Mouse (Mus musculus): ENCODE measurements around the gene Rftn1.

Gene Rftn1

GRCm38 (mm10) chr17:49951856-49952607 lies 238.4 kb downstream of the Rftn1 start:
- no peak for DNase-seq (ENCODE audit: extremely low read depth, low read depth, low spot score)

DNA sequence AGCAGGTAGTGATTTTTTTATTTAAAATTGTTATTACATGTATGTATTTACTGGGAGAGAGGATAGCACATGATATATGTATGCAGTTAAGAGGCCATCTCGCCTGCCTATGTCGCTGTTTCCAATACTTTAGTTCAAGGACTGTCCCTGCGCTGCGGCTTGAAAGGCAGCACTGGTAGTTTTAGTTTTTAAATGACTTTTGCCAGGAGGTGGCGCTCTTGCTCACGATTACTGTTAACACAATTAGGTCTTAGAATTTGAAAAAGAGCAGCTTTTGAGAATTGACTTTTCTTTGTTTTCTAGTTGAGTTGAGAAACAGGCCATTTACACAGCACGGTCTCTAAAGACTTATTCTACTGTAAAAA lies 239.0 kb downstream of the Rftn1 start:
- no peak for DNase-seq (ENCODE audit: extremely low read depth, low read depth, low spot score)

DNA sequence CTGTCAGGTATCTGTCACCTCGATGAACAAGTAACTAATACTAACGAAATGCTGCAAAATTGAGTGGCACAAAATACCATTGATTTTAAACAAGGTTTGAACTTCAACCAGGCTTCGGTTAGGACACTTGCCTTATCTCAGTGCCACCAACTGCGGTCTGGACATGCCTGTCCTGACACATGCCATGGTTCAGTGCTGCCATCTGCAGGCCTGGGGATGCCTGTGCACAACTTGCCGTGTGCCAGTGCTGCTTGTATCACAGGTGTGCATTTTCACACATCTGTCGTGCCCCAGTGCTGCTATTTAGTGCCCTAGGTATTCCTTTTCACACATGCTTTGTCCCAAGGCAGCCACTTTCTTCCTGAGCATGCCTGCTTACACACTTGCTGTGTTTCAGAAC lies 247.8 kb downstream of the Rftn1 start:
- DNase-seq (ENCODE audit: extremely low read depth, low read depth, low spot score) = no peak
